Mouse (Mus musculus): ENCODE measurements at regions not wholly inside any gene's neighbourhood (a gene's known extent, or its start where the extent isn't known, plus 50 kb on each side); places are given as distances from the start of the nearest gene placed in this dataset.

- no peak for DNase-seq (ENCODE audit: low spot score)
Measured at GRCm38 (mm10) chr14:54098122-54098775, 155.7 kb downstream of the Dad1 start.

GRCm38 (mm10) chr14:54097026-54097425, 156.9 kb downstream of the Dad1 start:
- DNase-seq (ENCODE audit: low spot score): no peak

- DNase-seq (ENCODE audit: low spot score): no peak
Measured at GRCm38 (mm10) chr14:54092444-54092843, 161.5 kb downstream of the Dad1 start.

GRCm38 (mm10) chr14:54086660-54087059, 167.2 kb downstream of the Dad1 start:
- DNase-seq (ENCODE audit: low spot score): no peak

GRCm38 (mm10) chr14:54074659-54075058, 179.2 kb downstream of the Dad1 start:
- DNase-seq (ENCODE audit: low spot score): no peak

- DNase-seq (ENCODE audit: low spot score): no peak
Measured at GRCm38 (mm10) chr14:54072283-54072912, 181.5 kb downstream of the Dad1 start.

GRCm38 (mm10) chr14:54070240-54070639, 183.7 kb downstream of the Dad1 start:
- DNase-seq (ENCODE audit: low spot score): no peak

- no peak for DNase-seq (ENCODE audit: low spot score)
Measured at GRCm38 (mm10) chr14:54068684-54069083, 185.2 kb downstream of the Dad1 start.

GRCm38 (mm10) chr14:54065466-54065865, 188.4 kb downstream of the Dad1 start:
- DNase-seq (ENCODE audit: low spot score): no peak

GRCm38 (mm10) chr14:54064541-54065402, 189.1 kb downstream of the Dad1 start:
- DNase-seq (ENCODE audit: low spot score): peak; percentile 92

- no peak for DNase-seq (ENCODE audit: low spot score)
Measured at GRCm38 (mm10) chr14:54061570-54061969, 192.3 kb downstream of the Dad1 start.

- DNase-seq (ENCODE audit: low spot score): peak; percentile 85
Measured at GRCm38 (mm10) chr14:54059776-54060175, 194.1 kb downstream of the Dad1 start.

- DNase-seq (ENCODE audit: low spot score): no peak
Measured at GRCm38 (mm10) chr14:54059096-54059495, 194.8 kb downstream of the Dad1 start.

- DNase-seq (ENCODE audit: low spot score): no peak
Measured at GRCm38 (mm10) chr14:54056691-54057090, 197.2 kb downstream of the Dad1 start.

- no peak for DNase-seq (ENCODE audit: low spot score)
Measured at GRCm38 (mm10) chr14:54055390-54055789, 198.5 kb downstream of the Dad1 start.

- no peak for DNase-seq (ENCODE audit: low spot score)
Measured at GRCm38 (mm10) chr14:54042286-54042685, 211.6 kb downstream of the Dad1 start.

- no peak for DNase-seq (ENCODE audit: low spot score)
Measured at GRCm38 (mm10) chr14:54040644-54041043, 213.3 kb downstream of the Dad1 start.

- no peak for DNase-seq (ENCODE audit: low spot score)
Measured at GRCm38 (mm10) chr14:54034516-54034915, 219.4 kb downstream of the Dad1 start.

GRCm38 (mm10) chr14:54023552-54023951, 230.4 kb downstream of the Dad1 start:
- DNase-seq (ENCODE audit: low spot score): no peak

GRCm38 (mm10) chr14:54021443-54021842, 232.5 kb downstream of the Dad1 start:
- no peak for DNase-seq (ENCODE audit: low spot score)

GRCm38 (mm10) chr14:54014628-54015027, 239.3 kb downstream of the Dad1 start:
- DNase-seq (ENCODE audit: low spot score): no peak

GRCm38 (mm10) chr14:54002083-54002482, 251.8 kb downstream of the Dad1 start:
- peak; percentile 43 for DNase-seq (ENCODE audit: low spot score)

GRCm38 (mm10) chr14:54000527-54000926, 253.4 kb downstream of the Dad1 start:
- DNase-seq (ENCODE audit: low spot score): no peak

Data from layer of hippocampus, adult 9-10 months (tissue).